Mouse (Mus musculus): ENCODE data around the gene Per1.

Gene Per1

GRCm38 (mm10) chr11:69148451-69148960 lies 53.5 kb downstream of the Per1 start:
- no peak for DNase-seq

GRCm38 (mm10) chr11:69149728-69150127 lies 54.7 kb downstream of the Per1 start:
- DNase-seq, result no peak

- DNase-seq, result peak; percentile 67
These were observed 55.4 kb downstream of the Per1 start for GRCm38 (mm10) chr11:69150444-69150843.

- no peak for DNase-seq
These were observed 56.0 kb downstream of the Per1 start for GRCm38 (mm10) chr11:69151004-69151403.

- DNase-seq, result no peak
These were observed 58.8 kb downstream of the Per1 start for GRCm38 (mm10) chr11:69153831-69154230.

GRCm38 (mm10) chr11:69155351-69155750 lies 60.3 kb downstream of the Per1 start:
- no peak for DNase-seq

GRCm38 (mm10) chr11:69156800-69157199 lies 61.8 kb downstream of the Per1 start, which contains the start of gene Alox12b:
Alox12b (plus strand) TSS chr11:69156989.
- no peak for DNase-seq
